Mouse (Mus musculus) heart, embryonic 16.5 days (tissue): ENCODE measurements around the gene Rps24. TPM values are rescaled to one million over a fixed set of nuclear protein-coding genes. Genes with fewer than 3 reads are reported as not detected.

Experiments
- ATAC-seq: fragments of 200-750 bp; cut with Nextera tagmentation; replicated peaks from 2 replicates; pipeline ENCODE4 v1.8.0; 2017; ENCODE audit warnings: moderate number of reproducible peaks; ENCODE audit not compliant: insufficient read depth, low FRiP score; ENCODE audit errors: extremely low read depth
- H3K27ac ChIP-seq: fragments of 300-500 bp; sonication (generic); 2 replicates; pipeline ENCODE4 v1.5.1; 2014; ENCODE audit warnings: mild to moderate bottlenecking, low read length, control low read depth, moderate library complexity
- H3K27me3 ChIP-seq: fragments of 300-500 bp; sonication (generic); 2 replicates; pipeline ENCODE4 v1.6.1; 2014; ENCODE audit warnings: low read length, mixed read lengths; ENCODE audit not compliant: control insufficient read depth, insufficient read depth
- H3K36me3 ChIP-seq: fragments of 300-500 bp; sonication (generic); 2 replicates; pipeline ENCODE4 v1.6.1; 2014; ENCODE audit not compliant: control insufficient read depth, insufficient read depth
- H3K4me1 ChIP-seq: fragments of 300-500 bp; sonication (generic); 2 replicates; pipeline ENCODE4 v1.6.1; 2014; ENCODE audit warnings: low read length, mixed read lengths; ENCODE audit not compliant: control insufficient read depth, insufficient read depth
- H3K4me2 ChIP-seq: fragments of 300-500 bp; sonication (generic); 2 replicates; pipeline ENCODE4 v1.6.1; 2014; ENCODE audit warnings: low read depth, mild to moderate bottlenecking, control low read depth, low read length
- H3K4me3 ChIP-seq: fragments of 300-500 bp; sonication (generic); 2 replicates; pipeline ENCODE4 v1.5.1; 2014; ENCODE audit warnings: mild to moderate bottlenecking, control low read depth, low read length
- H3K9ac ChIP-seq: fragments of 300-500 bp; sonication (generic); 2 replicates; pipeline ENCODE4 v1.6.1; 2014; ENCODE audit warnings: low read length, control low read depth
- H3K9me3 ChIP-seq: fragments of 300-500 bp; sonication (generic); replicated peaks from 2 replicates; pipeline ENCODE4 v1.6.1; 2016; ENCODE audit warnings: low read length; ENCODE audit not compliant: control insufficient read depth
- WGBS: fragments of 180-500 bp; shearing (Covaris S2); extraction: QIAGEN DNeasy Blood & Tissue Kit; methylation state at CpG from one replicate; pipeline ENCODE4 v1.1.7; 2014; 5-methylcytosine and 5-hydroxymethylcytosine counted together
- polyA plus RNA-seq: library from polyadenylated mRNA; unstranded; fragments of >200 nt; fragmentation: Nextera tagmentation; extraction: Ambion mirVana; gene quantifications from 2 replicates; pipeline ENCODE4 v1.2.1, GENCODE M21; 2015

Rps24 gene
- polyA plus RNA-seq, 1 experiment from 2014 or later: 565 TPM

GRCm38 (mm10) chr14:24525677-24526415 is 38.9 kb downstream of the Rps24 start:
- Histone ChIP-seq H3K4me1 (peaks cover 5% of the 10 kb centered on the region), H3K4me3 (no peak overlapping the region), H3K27ac (no peak overlapping the region), H3K4me2 (no peak overlapping the region), H3K9me3 (no peaks in the 10 kb centered on the region), H3K27me3 (no peaks in the 10 kb centered on the region), H3K9ac (no peak overlapping the region), H3K36me3 (no peaks in the 10 kb centered on the region)
- WGBS: 82% methylated on average over 10 of the region's 10 CpGs
- no peak for ATAC-seq

DNA sequence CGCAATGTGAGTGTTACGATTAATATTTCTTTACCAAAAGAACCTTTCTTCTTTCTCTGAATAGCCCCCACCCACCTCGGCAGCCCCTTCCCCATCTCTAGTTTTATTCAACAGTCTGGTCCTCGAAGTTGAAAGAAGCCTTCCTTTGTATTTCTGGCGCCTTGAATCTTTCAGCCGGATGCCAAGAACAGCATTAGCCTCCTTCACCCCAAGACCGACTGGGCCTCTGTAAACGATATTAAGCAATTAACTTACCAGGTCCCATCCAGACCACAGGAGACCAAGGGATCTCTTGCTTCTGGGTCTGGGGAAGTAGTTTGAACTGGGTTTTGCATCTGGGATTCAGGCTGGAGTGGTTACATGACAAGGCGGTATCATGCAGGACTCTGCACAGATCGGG is 39.5 kb downstream of the Rps24 start:
- no peaks in the 10 kb centered on the region for H3K36me3 ChIP-seq
- no peaks in the 10 kb centered on the region for H3K9me3 ChIP-seq
- no peaks in the 10 kb centered on the region for H3K27me3 ChIP-seq
- no peak overlapping the region for H3K4me2 ChIP-seq
- H3K27ac ChIP-seq: no peak overlapping the region
- ATAC-seq: no peak
- no peak overlapping the region for H3K4me3 ChIP-seq
- no peak overlapping the region for H3K9ac ChIP-seq
- WGBS: 69% methylated on average over 10 of the region's 10 CpGs
- H3K4me1 ChIP-seq: peaks cover 5% of the 10 kb centered on the region

DNA sequence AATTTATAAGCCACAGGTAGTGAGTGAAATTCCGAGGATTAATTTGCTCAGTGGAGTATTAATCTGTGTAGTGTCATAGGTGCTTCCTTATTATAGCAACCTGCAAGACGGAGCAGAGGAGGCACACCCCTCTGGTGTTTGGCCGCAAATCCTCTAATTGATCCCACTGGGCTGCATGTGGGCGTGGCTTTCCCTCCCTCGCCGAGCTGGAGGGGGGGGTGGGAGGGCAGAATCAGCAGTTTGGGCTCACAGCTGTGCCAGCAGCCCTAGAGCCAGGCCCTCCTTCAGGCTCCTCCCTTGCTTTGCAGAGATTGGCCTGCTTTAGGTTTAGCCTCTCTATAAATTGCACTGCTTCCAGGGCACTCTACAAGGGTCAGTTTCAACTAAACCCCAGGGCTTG is 43.3 kb downstream of the Rps24 start:
- H3K9ac ChIP-seq: no peak overlapping the region
- H3K27me3 ChIP-seq: no peaks in the 10 kb centered on the region
- H3K9me3 ChIP-seq: no peaks in the 10 kb centered on the region
- H3K27ac ChIP-seq: no peak overlapping the region
- peaks cover 5% of the 10 kb centered on the region for H3K4me1 ChIP-seq
- ATAC-seq: no peak; the same call in 1 of the 2 replicates
- H3K4me2 ChIP-seq: peak overlapping the region; percentile 24; the same call in 1 of the 2 replicates
- H3K4me3 ChIP-seq: no peak overlapping the region
- H3K36me3 ChIP-seq: no peaks in the 10 kb centered on the region
- 11% methylated on average over 6 of the region's 6 CpGs for WGBS

DNA sequence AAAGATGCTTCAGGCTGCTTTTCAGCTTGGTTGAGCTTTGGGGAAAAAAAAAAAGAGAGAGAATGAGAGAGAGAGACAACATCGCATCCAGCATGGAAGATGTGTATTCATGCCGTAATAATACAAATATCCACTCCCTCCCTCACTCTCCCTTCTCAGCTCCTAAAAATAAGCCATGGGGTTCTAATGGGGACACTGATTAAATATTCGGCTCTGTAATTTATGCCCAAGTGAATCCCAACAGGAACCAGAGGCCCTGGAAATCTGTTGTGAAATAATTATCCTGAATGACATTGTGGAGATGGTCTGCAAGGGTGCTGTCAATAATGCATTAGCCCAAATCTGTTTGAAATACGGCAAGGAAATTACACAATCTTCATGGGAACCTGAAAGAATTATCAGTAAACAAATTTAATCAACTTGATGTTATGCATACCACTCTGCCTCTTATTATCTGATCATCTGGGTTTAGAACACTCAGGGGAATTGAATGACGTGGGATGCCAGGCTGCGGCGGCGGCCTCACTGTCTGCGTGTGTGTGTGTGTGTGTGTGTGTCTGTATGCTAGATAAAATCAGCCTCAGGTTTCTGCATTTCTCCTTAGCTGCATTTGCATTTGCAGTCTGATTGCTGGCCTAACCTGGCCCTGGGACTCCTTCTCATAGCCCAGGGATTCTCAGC is 48.1 kb downstream of the Rps24 start:
- Histone ChIP-seq H3K27me3 (no peaks in the 10 kb centered on the region), H3K9ac (no peak overlapping the region), H3K4me1 (peaks cover 5% of the 10 kb centered on the region), H3K4me3 (no peak overlapping the region), H3K4me2 (no peak overlapping the region), H3K36me3 (no peaks in the 10 kb centered on the region), H3K9me3 (peaks cover 6% of the 10 kb centered on the region; the same call in 1 of the 2 replicates), H3K27ac (no peak overlapping the region)
- WGBS: 76% methylated on average over 9 of the region's 9 CpGs
- no peak for ATAC-seq

GRCm38 (mm10) chr14:24542901-24543300 is 56.0 kb downstream of the Rps24 start:
- Histone ChIP-seq H3K27ac (no peak overlapping the region), H3K4me3 (no peak overlapping the region), H3K27me3 (no peaks in the 10 kb centered on the region), H3K4me1 (no peaks in the 10 kb centered on the region), H3K9me3 (peaks cover 3% of the 10 kb centered on the region; the same call in 1 of the 2 replicates), H3K36me3 (no peaks in the 10 kb centered on the region), H3K9ac (no peak overlapping the region), H3K4me2 (no peak overlapping the region)
- ATAC-seq: no peak
- 76% methylated on average over 4 of the region's 4 CpGs for WGBS

- Histone ChIP-seq H3K9me3 (peaks cover 3% of the 10 kb centered on the region; the same call in 1 of the 2 replicates), H3K27ac (no peak overlapping the region), H3K36me3 (no peaks in the 10 kb centered on the region), H3K4me1 (no peaks in the 10 kb centered on the region), H3K9ac (no peak overlapping the region), H3K4me2 (no peak overlapping the region), H3K4me3 (no peak overlapping the region), H3K27me3 (no peaks in the 10 kb centered on the region)
- ATAC-seq: no peak
- WGBS: 24% methylated on average over 2 of the region's 2 CpGs
These were observed 57.1 kb downstream of the Rps24 start for GRCm38 (mm10) chr14:24544057-24544456.

Other genes with a start within 250 kb of the Rps24 start
- gene Dlg5, start 241.2 kb upstream of the Rps24 start, polyA plus RNA-seq: 5.2 and 6.8 TPM in 2 replicates
- 0.11 TPM in 1 of 2 replicates, not detected in the other for gene E330034G19Rik, start 193.9 kb upstream of the Rps24 start, polyA plus RNA-seq
- 13.3 and 14.1 TPM in 2 replicates for gene Polr3a, start 67 bp upstream of the Rps24 start, polyA plus RNA-seq